Mouse (Mus musculus): ENCODE measurements around the gene Map2k6. TPM values are rescaled to one million over a fixed set of nuclear protein-coding genes. Genes with fewer than 3 reads are reported as not detected.

Gene Map2k6
- polyA plus RNA-seq, 1 experiment from 2014 or later, result 22.2 TPM

GRCm38 (mm10) chr11:110538206-110538605 is 139.3 kb downstream of the Map2k6 start:
- WGBS, result 78% methylated on average over 10 of the region's 10 CpGs
- H3K27me3 ChIP-seq (ENCODE audit: control insufficient read depth, insufficient read depth, low read length), result no peaks in the 10 kb centered on the region
- no peaks in the 10 kb centered on the region for H3K36me3 ChIP-seq (ENCODE audit: control insufficient read depth, insufficient read depth, low read length)
- H3K27ac ChIP-seq (ENCODE audit: low read depth, low read length), result no peak overlapping the region
- H3K9ac ChIP-seq (replicated peaks; ENCODE audit: low read depth, low read length), result no peak overlapping the region
- H3K4me2 ChIP-seq (ENCODE audit: low read depth, low read length), result no peak overlapping the region
- H3K9me3 ChIP-seq (ENCODE audit: control insufficient read depth, low read length), result no peaks in the 10 kb centered on the region; the same call in 1 of the 2 replicates
- H3K4me3 ChIP-seq (ENCODE audit: low read depth, low read length), result no peak overlapping the region
- no peaks in the 10 kb centered on the region for H3K4me1 ChIP-seq (ENCODE audit: control insufficient read depth, insufficient read depth, low read length)
- no peak for ATAC-seq (ENCODE audit: low read depth)

- Histone ChIP-seq H3K27me3 (ENCODE audit: control insufficient read depth, insufficient read depth, low read length) (no peaks in the 10 kb centered on the region), H3K27ac (ENCODE audit: low read depth, low read length) (no peak overlapping the region), H3K9ac (replicated peaks; ENCODE audit: low read depth, low read length) (no peak overlapping the region), H3K4me1 (ENCODE audit: control insufficient read depth, insufficient read depth, low read length) (no peaks in the 10 kb centered on the region), H3K4me2 (ENCODE audit: low read depth, low read length) (no peak overlapping the region), H3K4me3 (ENCODE audit: low read depth, low read length) (no peak overlapping the region), H3K36me3 (ENCODE audit: control insufficient read depth, insufficient read depth, low read length) (no peaks in the 10 kb centered on the region), H3K9me3 (ENCODE audit: control insufficient read depth, low read length) (no peaks in the 10 kb centered on the region; the same call in 1 of the 2 replicates)
- 88% methylated on average over 4 of the region's 4 CpGs for WGBS
- ATAC-seq (ENCODE audit: low read depth), result no peak
Measured at GRCm38 (mm10) chr11:110541933-110542332, 143.0 kb downstream of the Map2k6 start.

GRCm38 (mm10) chr11:110544419-110545210 is 145.7 kb downstream of the Map2k6 start:
- no peaks in the 10 kb centered on the region; the same call in 1 of the 2 replicates for H3K9me3 ChIP-seq (ENCODE audit: control insufficient read depth, low read length)
- H3K27ac ChIP-seq (ENCODE audit: low read depth, low read length), result no peak overlapping the region
- no peaks in the 10 kb centered on the region for H3K4me1 ChIP-seq (ENCODE audit: control insufficient read depth, insufficient read depth, low read length)
- no peak overlapping the region for H3K4me2 ChIP-seq (ENCODE audit: low read depth, low read length)
- no peaks in the 10 kb centered on the region for H3K36me3 ChIP-seq (ENCODE audit: control insufficient read depth, insufficient read depth, low read length)
- H3K4me3 ChIP-seq (ENCODE audit: low read depth, low read length), result no peak overlapping the region
- no peak overlapping the region for H3K9ac ChIP-seq (replicated peaks; ENCODE audit: low read depth, low read length)
- ATAC-seq (ENCODE audit: low read depth), result no peak
- WGBS, result 87% methylated on average over 11 of the region's 11 CpGs
- H3K27me3 ChIP-seq (ENCODE audit: control insufficient read depth, insufficient read depth, low read length), result no peaks in the 10 kb centered on the region

- no peak for ATAC-seq (ENCODE audit: low read depth)
- Histone ChIP-seq H3K9me3 (ENCODE audit: control insufficient read depth, low read length) (no peaks in the 10 kb centered on the region; the same call in 1 of the 2 replicates), H3K9ac (replicated peaks; ENCODE audit: low read depth, low read length) (no peak overlapping the region), H3K27me3 (ENCODE audit: control insufficient read depth, insufficient read depth, low read length) (no peaks in the 10 kb centered on the region), H3K4me3 (ENCODE audit: low read depth, low read length) (no peak overlapping the region), H3K27ac (ENCODE audit: low read depth, low read length) (no peak overlapping the region), H3K4me2 (ENCODE audit: low read depth, low read length) (no peak overlapping the region), H3K36me3 (ENCODE audit: control insufficient read depth, insufficient read depth, low read length) (no peaks in the 10 kb centered on the region), H3K4me1 (ENCODE audit: control insufficient read depth, insufficient read depth, low read length) (no peaks in the 10 kb centered on the region)
- WGBS, result 92% methylated on average over 3 of the region's 3 CpGs
Measured at GRCm38 (mm10) chr11:110545416-110545815, 146.5 kb downstream of the Map2k6 start.

- H3K4me3 ChIP-seq (ENCODE audit: low read depth, low read length), result no peak overlapping the region
- H3K9ac ChIP-seq (replicated peaks; ENCODE audit: low read depth, low read length), result no peak overlapping the region
- H3K36me3 ChIP-seq (ENCODE audit: control insufficient read depth, insufficient read depth, low read length), result no peaks in the 10 kb centered on the region
- no peaks in the 10 kb centered on the region for H3K27me3 ChIP-seq (ENCODE audit: control insufficient read depth, insufficient read depth, low read length)
- H3K4me1 ChIP-seq (ENCODE audit: control insufficient read depth, insufficient read depth, low read length), result no peaks in the 10 kb centered on the region
- H3K4me2 ChIP-seq (ENCODE audit: low read depth, low read length), result no peak overlapping the region
- ATAC-seq (ENCODE audit: low read depth), result no peak
- no peaks in the 10 kb centered on the region for H3K9me3 ChIP-seq (ENCODE audit: control insufficient read depth, low read length)
- no peak overlapping the region for H3K27ac ChIP-seq (ENCODE audit: low read depth, low read length)
- 82% methylated on average over 12 of the region's 12 CpGs for WGBS
Measured at GRCm38 (mm10) chr11:110551471-110551967, 152.6 kb downstream of the Map2k6 start.

- Histone ChIP-seq H3K27ac (ENCODE audit: low read depth, low read length) (no peak overlapping the region), H3K27me3 (ENCODE audit: control insufficient read depth, insufficient read depth, low read length) (no peaks in the 10 kb centered on the region), H3K9me3 (ENCODE audit: control insufficient read depth, low read length) (no peaks in the 10 kb centered on the region), H3K4me2 (ENCODE audit: low read depth, low read length) (no peak overlapping the region), H3K36me3 (ENCODE audit: control insufficient read depth, insufficient read depth, low read length) (no peaks in the 10 kb centered on the region), H3K4me3 (ENCODE audit: low read depth, low read length) (no peak overlapping the region), H3K4me1 (ENCODE audit: control insufficient read depth, insufficient read depth, low read length) (no peaks in the 10 kb centered on the region), H3K9ac (replicated peaks; ENCODE audit: low read depth, low read length) (no peak overlapping the region)
- WGBS, result 85% methylated on average over 12 of the region's 12 CpGs
- ATAC-seq (ENCODE audit: low read depth), result no peak
Measured at GRCm38 (mm10) chr11:110562320-110563081, 163.6 kb downstream of the Map2k6 start.

GRCm38 (mm10) chr11:110563272-110563671 is 164.3 kb downstream of the Map2k6 start:
- Histone ChIP-seq H3K4me3 (ENCODE audit: low read depth, low read length) (no peak overlapping the region), H3K9me3 (ENCODE audit: control insufficient read depth, low read length) (no peaks in the 10 kb centered on the region), H3K27me3 (ENCODE audit: control insufficient read depth, insufficient read depth, low read length) (no peaks in the 10 kb centered on the region), H3K27ac (ENCODE audit: low read depth, low read length) (no peak overlapping the region), H3K36me3 (ENCODE audit: control insufficient read depth, insufficient read depth, low read length) (no peaks in the 10 kb centered on the region), H3K4me2 (ENCODE audit: low read depth, low read length) (no peak overlapping the region), H3K9ac (replicated peaks; ENCODE audit: low read depth, low read length) (no peak overlapping the region), H3K4me1 (ENCODE audit: control insufficient read depth, insufficient read depth, low read length) (no peaks in the 10 kb centered on the region)
- 75% methylated on average over 12 of the region's 12 CpGs for WGBS
- no peak for ATAC-seq (ENCODE audit: low read depth)

- ATAC-seq (ENCODE audit: low read depth), result no peak
- no peaks in the 10 kb centered on the region for H3K27me3 ChIP-seq (ENCODE audit: control insufficient read depth, insufficient read depth, low read length)
- no peak overlapping the region for H3K4me2 ChIP-seq (ENCODE audit: low read depth, low read length)
- no peak overlapping the region for H3K4me3 ChIP-seq (ENCODE audit: low read depth, low read length)
- no peak overlapping the region for H3K27ac ChIP-seq (ENCODE audit: low read depth, low read length)
- no peaks in the 10 kb centered on the region for H3K36me3 ChIP-seq (ENCODE audit: control insufficient read depth, insufficient read depth, low read length)
- H3K9ac ChIP-seq (replicated peaks; ENCODE audit: low read depth, low read length), result no peak overlapping the region
- no peaks in the 10 kb centered on the region for H3K9me3 ChIP-seq (ENCODE audit: control insufficient read depth, low read length)
- no peaks in the 10 kb centered on the region for H3K4me1 ChIP-seq (ENCODE audit: control insufficient read depth, insufficient read depth, low read length)
- 87% methylated on average over 10 of the region's 10 CpGs for WGBS
Measured at GRCm38 (mm10) chr11:110563801-110564200, 164.9 kb downstream of the Map2k6 start.

GRCm38 (mm10) chr11:110566307-110566706 is 167.4 kb downstream of the Map2k6 start:
- no peaks in the 10 kb centered on the region for H3K27me3 ChIP-seq (ENCODE audit: control insufficient read depth, insufficient read depth, low read length)
- WGBS, result 86% methylated on average over 7 of the region's 7 CpGs
- H3K9ac ChIP-seq (replicated peaks; ENCODE audit: low read depth, low read length), result no peak overlapping the region
- no peak overlapping the region for H3K4me2 ChIP-seq (ENCODE audit: low read depth, low read length)
- no peak overlapping the region for H3K4me3 ChIP-seq (ENCODE audit: low read depth, low read length)
- no peaks in the 10 kb centered on the region for H3K4me1 ChIP-seq (ENCODE audit: control insufficient read depth, insufficient read depth, low read length)
- ATAC-seq (ENCODE audit: low read depth), result no peak
- no peaks in the 10 kb centered on the region for H3K9me3 ChIP-seq (ENCODE audit: control insufficient read depth, low read length)
- H3K27ac ChIP-seq (ENCODE audit: low read depth, low read length), result no peak overlapping the region
- H3K36me3 ChIP-seq (ENCODE audit: control insufficient read depth, insufficient read depth, low read length), result no peaks in the 10 kb centered on the region
